Mouse (Mus musculus): Measurements from ENCODE around the gene Rsl1d1.

DNA sequence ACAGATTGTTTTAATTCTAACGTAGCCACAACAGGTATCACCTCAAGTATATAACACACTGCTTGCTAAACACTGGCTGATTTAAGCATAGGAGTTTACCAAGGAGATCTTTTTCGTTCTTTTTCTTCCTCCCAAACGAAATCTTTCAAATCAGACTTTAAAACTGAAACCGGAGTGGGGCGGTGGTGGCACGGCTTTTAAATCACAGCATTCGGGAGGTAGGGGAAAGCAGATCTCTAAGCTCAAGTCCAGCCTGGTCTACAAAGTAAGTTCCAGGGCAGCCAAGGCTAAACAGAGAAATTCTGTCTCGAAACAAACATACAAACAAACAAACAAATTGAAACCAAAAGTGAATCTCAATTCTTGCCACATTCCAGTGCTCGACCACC, 28.0 kb downstream of the Rsl1d1 start:
- TF ChIP-seq CTCF (IDR thresholded peaks at IDR 0.05; ENCODE audit: extremely low read depth, insufficient read depth, insufficient read length, insufficient replicate concordance) (no peak), POLR2A (IDR thresholded peaks at IDR 0.05; ENCODE audit: low read depth, low read length) (no peak)
